Mouse (Mus musculus) forebrain, embryonic 15.5 days (tissue): ENCODE measurements at regions not wholly inside any gene's neighbourhood (a gene's known extent, or its start where the extent isn't known, plus 50 kb on each side); places are given as distances from the start of the nearest gene placed in this dataset.
A peak's percentile ranks its signal among the peaks of the same experiment; 100 is the strongest.

Experiments used
- ATAC-seq: fragments of 200-750 bp; cut with Nextera tagmentation; replicated peaks from 2 replicates; pipeline ENCODE4 v1.8.0; 2017; ENCODE audit warnings: mild to moderate bottlenecking, moderate TSS enrichment, moderate library complexity
- H3K27ac ChIP-seq: fragments of 300-500 bp; sonication (generic); replicated peaks from 2 replicates; pipeline ENCODE4 v1.5.1; 2015; ENCODE audit warnings: mild to moderate bottlenecking, inconsistent platforms
- H3K27me3 ChIP-seq: fragments of 300-500 bp; sonication (generic); 2 replicates; pipeline ENCODE4 v1.6.1; 2015; ENCODE audit warnings: inconsistent platforms
- H3K36me3 ChIP-seq: fragments of 300-500 bp; sonication (generic); 2 replicates; pipeline ENCODE4 v1.6.1; 2015; ENCODE audit warnings: mild to moderate bottlenecking, inconsistent platforms
- H3K4me1 ChIP-seq: fragments of 300-500 bp; sonication (generic); 2 replicates; pipeline ENCODE4 v1.6.1; 2015; ENCODE audit warnings: inconsistent platforms
- H3K4me2 ChIP-seq: fragments of 300-500 bp; sonication (generic); replicated peaks from 2 replicates; pipeline ENCODE4 v1.6.1; 2015; ENCODE audit warnings: mild to moderate bottlenecking, inconsistent platforms
- H3K4me3 ChIP-seq: fragments of 300-500 bp; sonication (generic); 2 replicates; pipeline ENCODE4 v1.5.1; 2015; ENCODE audit warnings: mild to moderate bottlenecking, inconsistent platforms
- H3K9ac ChIP-seq: fragments of 300-500 bp; sonication (generic); replicated peaks from 2 replicates; pipeline ENCODE4 v1.6.1; 2015; ENCODE audit warnings: mild to moderate bottlenecking, inconsistent platforms
- H3K9me3 ChIP-seq: fragments of 300-500 bp; sonication (generic); 2 replicates; pipeline ENCODE4 v1.6.1; 2016; ENCODE audit warnings: inconsistent platforms
- WGBS: fragments of 180-500 bp; shearing (Covaris S2); methylation state at CpG from one replicate; pipeline ENCODE4 v1.1.7; 2015; ENCODE audit warnings: mixed read lengths; 5-methylcytosine and 5-hydroxymethylcytosine counted together

DNA sequence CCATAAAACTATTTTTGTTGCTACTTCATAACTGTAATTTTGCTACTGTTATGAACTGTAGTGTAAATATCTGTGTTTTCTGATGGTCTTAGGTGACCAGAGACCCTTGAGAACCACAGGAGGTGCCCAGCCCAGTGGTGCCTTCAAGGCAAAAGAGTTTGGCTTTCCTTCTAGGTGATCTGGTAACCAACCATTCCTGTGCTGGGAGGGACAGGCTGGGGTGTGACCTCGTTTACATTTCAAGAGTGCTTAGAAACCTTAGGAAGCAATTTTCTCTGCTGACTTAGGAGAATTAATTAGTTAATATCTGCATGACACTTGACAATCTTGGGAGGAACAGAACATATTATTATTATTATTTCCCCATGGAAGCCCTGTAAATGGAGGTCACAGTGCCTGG lies 111.1 kb upstream of the Hs3st2 start:
- Histone ChIP-seq H3K36me3 (no peaks in the 10 kb centered on the region), H3K9ac (no peak overlapping the region), H3K4me3 (no peak overlapping the region), H3K4me2 (no peak overlapping the region), H3K4me1 (no peaks in the 10 kb centered on the region), H3K9me3 (no peaks in the 10 kb centered on the region), H3K27me3 (no peaks in the 10 kb centered on the region), H3K27ac (no peak overlapping the region)
- 50% methylated on average over 1 of the region's 1 CpGs for WGBS
- ATAC-seq, result no peak

GRCm38 (mm10) chr7:121282154-121282553 lies 109.5 kb upstream of the Hs3st2 start:
- Histone ChIP-seq H3K4me2 (no peak overlapping the region), H3K36me3 (no peaks in the 10 kb centered on the region), H3K27me3 (no peaks in the 10 kb centered on the region), H3K4me1 (no peaks in the 10 kb centered on the region), H3K4me3 (no peak overlapping the region), H3K9me3 (no peaks in the 10 kb centered on the region), H3K27ac (no peak overlapping the region), H3K9ac (no peak overlapping the region)
- ATAC-seq, result no peak
- 73% methylated on average over 7 of the region's 7 CpGs for WGBS

DNA sequence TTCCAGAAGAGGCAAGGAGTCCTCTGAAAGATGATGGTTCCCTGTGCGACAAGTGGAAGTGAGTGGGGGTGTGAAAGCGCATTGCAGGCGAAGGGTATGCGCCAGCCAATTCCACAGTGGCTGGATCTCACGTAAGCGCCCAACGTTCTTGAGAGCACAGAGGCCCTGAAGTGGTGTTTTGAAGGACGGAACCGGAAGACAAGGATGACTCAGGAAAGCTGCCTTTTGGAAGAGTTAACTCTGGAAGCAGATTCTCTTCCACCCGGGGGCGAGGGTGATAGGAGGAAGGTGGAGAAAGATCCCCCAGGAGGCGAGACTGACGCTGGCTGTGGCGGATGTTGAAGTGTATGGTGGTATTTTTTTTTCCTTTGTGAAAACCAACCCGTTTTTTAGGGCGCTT lies 101.9 kb upstream of the Hs3st2 start:
- Histone ChIP-seq H3K27me3 (no peaks in the 10 kb centered on the region), H3K36me3 (no peaks in the 10 kb centered on the region), H3K4me1 (no peaks in the 10 kb centered on the region), H3K4me2 (no peak overlapping the region), H3K4me3 (no peak overlapping the region), H3K9me3 (no peaks in the 10 kb centered on the region), H3K9ac (no peak overlapping the region), H3K27ac (no peak overlapping the region)
- WGBS, result 87% methylated on average over 16 of the region's 16 CpGs
- no peak for ATAC-seq

- ATAC-seq, result no peak
- Histone ChIP-seq H3K27me3 (no peaks in the 10 kb centered on the region), H3K36me3 (no peaks in the 10 kb centered on the region), H3K9ac (no peak overlapping the region), H3K9me3 (no peaks in the 10 kb centered on the region), H3K4me2 (no peak overlapping the region), H3K27ac (no peak overlapping the region), H3K4me3 (no peak overlapping the region), H3K4me1 (no peaks in the 10 kb centered on the region)
- WGBS, result 88% methylated on average over 3 of the region's 3 CpGs
Observed at GRCm38 (mm10) chr7:121296151-121296695, 95.4 kb upstream of the Hs3st2 start.

DNA sequence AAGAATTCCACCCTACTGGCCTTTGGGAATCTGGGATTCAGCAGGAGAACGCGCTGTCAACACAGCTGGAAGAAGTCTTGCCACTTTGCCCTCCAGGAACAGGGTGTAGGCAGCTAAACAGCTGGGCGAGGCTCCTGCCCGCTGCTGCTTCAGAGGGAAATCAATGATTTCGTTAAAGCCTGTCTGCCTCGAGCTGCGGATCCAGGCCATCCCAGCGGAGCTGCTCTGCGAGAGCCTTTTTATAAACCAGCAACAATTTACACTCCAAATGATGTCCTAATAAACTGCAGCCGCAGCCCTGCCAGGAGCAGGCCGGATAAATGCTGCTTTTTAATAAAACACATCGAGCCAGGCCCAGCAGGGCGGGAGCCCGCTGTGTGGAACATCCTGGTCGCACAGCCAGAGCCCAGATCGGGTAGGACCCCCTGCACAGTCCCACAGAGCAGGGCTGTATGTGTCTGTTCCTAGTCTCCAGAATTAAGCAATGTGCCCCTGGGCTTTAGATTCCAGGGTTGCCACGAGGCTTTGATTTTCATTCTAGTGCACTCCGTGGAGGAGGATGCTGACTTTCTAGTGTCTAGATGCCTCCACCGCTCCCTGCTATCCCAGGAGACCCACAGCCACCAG lies 78.6 kb upstream of the Hs3st2 start:
- Histone ChIP-seq H3K4me3 (no peak overlapping the region), H3K9me3 (0 out of 2 replicates have a peak, but pooled peaks cover 1% of the 10 kb centered on the region), H3K4me2 (peak overlapping the region; percentile 29), H3K4me1 (peaks cover 5% of the 10 kb centered on the region), H3K9ac (no peak overlapping the region), H3K36me3 (no peaks in the 10 kb centered on the region), H3K27ac (no peak overlapping the region), H3K27me3 (peaks cover 13% of the 10 kb centered on the region)
- peak; percentile 51; the same call in 1 of the 2 replicates for ATAC-seq
- 6% methylated on average over 19 of the region's 19 CpGs for WGBS

DNA sequence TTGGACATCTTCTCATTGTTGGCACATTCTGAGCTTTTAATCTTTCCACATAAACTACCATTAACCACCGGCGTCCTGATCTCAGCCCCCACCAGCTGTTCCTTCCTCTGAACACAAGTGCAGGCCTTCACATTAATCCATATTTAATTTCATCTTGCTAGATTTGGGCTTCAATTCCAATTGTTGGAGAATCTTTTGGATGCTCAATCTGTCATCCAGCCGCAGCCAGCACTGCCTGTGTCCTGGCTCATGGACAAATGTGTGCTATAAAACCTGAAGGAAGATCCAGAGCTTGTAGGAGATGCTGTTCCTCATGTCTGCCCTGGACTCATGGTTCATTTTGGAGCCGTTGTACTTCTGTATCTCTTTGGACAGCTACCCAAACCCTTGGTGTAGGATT lies 77.1 kb upstream of the Hs3st2 start:
- Histone ChIP-seq H3K4me3 (no peak overlapping the region), H3K27me3 (peaks cover 13% of the 10 kb centered on the region), H3K36me3 (no peaks in the 10 kb centered on the region), H3K4me2 (no peak overlapping the region), H3K9me3 (no peaks in the 10 kb centered on the region), H3K4me1 (peaks cover 5% of the 10 kb centered on the region), H3K27ac (no peak overlapping the region), H3K9ac (no peak overlapping the region)
- no peak for ATAC-seq
- WGBS, result 81% methylated on average over 4 of the region's 4 CpGs

DNA sequence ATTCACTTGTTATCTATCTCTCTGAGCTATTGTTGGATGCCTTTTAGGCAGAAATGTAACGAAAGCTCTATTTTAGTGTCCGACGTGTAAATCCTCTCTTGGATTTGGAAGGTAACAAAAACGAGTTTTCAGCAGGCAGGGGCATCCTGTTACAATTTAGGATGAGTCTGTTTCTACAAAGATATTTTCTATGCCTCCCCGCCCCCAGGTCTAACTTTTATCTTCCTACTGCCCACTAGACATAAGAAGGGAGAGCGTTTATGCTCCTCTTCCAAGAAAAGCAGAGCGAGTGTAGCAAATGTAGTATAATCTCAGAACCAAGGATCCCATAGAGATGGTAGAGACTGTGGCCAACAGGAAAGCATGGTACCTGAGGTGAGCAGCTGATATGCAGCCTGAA lies 62.4 kb upstream of the Hs3st2 start:
- Histone ChIP-seq H3K9ac (no peak overlapping the region), H3K36me3 (no peaks in the 10 kb centered on the region), H3K4me2 (no peak overlapping the region), H3K27me3 (peaks cover 24% of the 10 kb centered on the region; the same call in 1 of the 2 replicates), H3K4me1 (no peaks in the 10 kb centered on the region), H3K27ac (no peak overlapping the region), H3K4me3 (no peak overlapping the region), H3K9me3 (no peaks in the 10 kb centered on the region)
- 84% methylated on average over 7 of the region's 7 CpGs for WGBS
- ATAC-seq, result no peak

DNA sequence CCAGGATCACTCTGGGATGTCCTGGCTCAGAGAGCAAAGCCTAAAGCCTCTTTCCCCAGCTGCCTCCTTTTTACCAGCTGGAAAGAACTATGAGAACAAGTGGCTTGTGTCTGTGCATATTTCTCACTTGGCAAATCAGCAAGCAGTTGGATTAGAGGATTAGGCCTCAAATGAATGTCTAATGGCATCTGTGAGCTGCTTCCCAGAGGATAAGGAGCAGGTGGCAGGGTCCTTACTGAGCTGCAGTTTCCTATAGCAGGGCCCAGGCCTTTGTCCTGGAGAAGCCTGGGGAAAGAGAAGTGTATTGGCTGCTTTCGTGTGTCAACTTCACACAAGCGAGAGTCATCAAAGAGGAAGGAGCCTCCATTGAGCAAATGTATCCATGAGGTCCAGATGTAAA lies 59.1 kb upstream of the Hs3st2 start:
- no peak overlapping the region for H3K9ac ChIP-seq
- no peaks in the 10 kb centered on the region for H3K9me3 ChIP-seq
- peaks cover 30% of the 10 kb centered on the region for H3K27me3 ChIP-seq
- no peak for ATAC-seq
- whole genome bisulfite sequencing, result 23% methylated on average over 2 of the region's 2 CpGs
- H3K27ac ChIP-seq, result no peak overlapping the region
- no peaks in the 10 kb centered on the region for H3K4me1 ChIP-seq
- H3K4me3 ChIP-seq, result no peak overlapping the region
- no peak overlapping the region for H3K4me2 ChIP-seq
- no peaks in the 10 kb centered on the region for H3K36me3 ChIP-seq

GRCm38 (mm10) chr7:121335390-121336109 lies 56.1 kb upstream of the Hs3st2 start:
- no peak for ATAC-seq
- Histone ChIP-seq H3K4me2 (no peak overlapping the region), H3K9me3 (no peaks in the 10 kb centered on the region), H3K36me3 (no peaks in the 10 kb centered on the region), H3K4me1 (no peaks in the 10 kb centered on the region), H3K9ac (no peak overlapping the region), H3K4me3 (no peak overlapping the region), H3K27ac (no peak overlapping the region), H3K27me3 (peaks cover 42% of the 10 kb centered on the region)
- WGBS, result 31% methylated on average over 9 of the region's 9 CpGs

GRCm38 (mm10) chr7:121339942-121340341 lies 51.7 kb upstream of the Hs3st2 start:
- no peaks in the 10 kb centered on the region for H3K4me1 ChIP-seq
- no peak overlapping the region for H3K27ac ChIP-seq
- WGBS, result 51% methylated on average over 3 of the region's 3 CpGs
- H3K9me3 ChIP-seq, result no peaks in the 10 kb centered on the region
- no peak overlapping the region for H3K4me3 ChIP-seq
- ATAC-seq, result no peak
- H3K36me3 ChIP-seq, result no peaks in the 10 kb centered on the region
- H3K9ac ChIP-seq, result no peak overlapping the region
- no peak overlapping the region for H3K4me2 ChIP-seq
- H3K27me3 ChIP-seq, result peaks cover 45% of the 10 kb centered on the region
